Mouse (Mus musculus) forebrain, embryonic 15.5 days (tissue): Measurements from ENCODE around the gene Pecam1. TPM values are rescaled to one million over a fixed set of nuclear protein-coding genes. Genes with fewer than 3 reads are reported as not detected.

ENCODE experiments used
- ATAC-seq: fragments of 200-750 bp; cut with Nextera tagmentation; replicated peaks from 2 replicates; pipeline ENCODE4 v1.8.0; 2017; ENCODE audit warnings: mild to moderate bottlenecking, moderate TSS enrichment, moderate library complexity
- H3K27ac ChIP-seq: fragments of 300-500 bp; sonication (generic); replicated peaks from 2 replicates; pipeline ENCODE4 v1.5.1; 2015; ENCODE audit warnings: mild to moderate bottlenecking, inconsistent platforms
- H3K27me3 ChIP-seq: fragments of 300-500 bp; sonication (generic); 2 replicates; pipeline ENCODE4 v1.6.1; 2015; ENCODE audit warnings: inconsistent platforms
- H3K36me3 ChIP-seq: fragments of 300-500 bp; sonication (generic); 2 replicates; pipeline ENCODE4 v1.6.1; 2015; ENCODE audit warnings: mild to moderate bottlenecking, inconsistent platforms
- H3K4me1 ChIP-seq: fragments of 300-500 bp; sonication (generic); 2 replicates; pipeline ENCODE4 v1.6.1; 2015; ENCODE audit warnings: inconsistent platforms
- H3K4me2 ChIP-seq: fragments of 300-500 bp; sonication (generic); replicated peaks from 2 replicates; pipeline ENCODE4 v1.6.1; 2015; ENCODE audit warnings: mild to moderate bottlenecking, inconsistent platforms
- H3K4me3 ChIP-seq: fragments of 300-500 bp; sonication (generic); 2 replicates; pipeline ENCODE4 v1.5.1; 2015; ENCODE audit warnings: mild to moderate bottlenecking, inconsistent platforms
- H3K9ac ChIP-seq: fragments of 300-500 bp; sonication (generic); replicated peaks from 2 replicates; pipeline ENCODE4 v1.6.1; 2015; ENCODE audit warnings: mild to moderate bottlenecking, inconsistent platforms
- H3K9me3 ChIP-seq: fragments of 300-500 bp; sonication (generic); 2 replicates; pipeline ENCODE4 v1.6.1; 2016; ENCODE audit warnings: inconsistent platforms
- WGBS: fragments of 180-500 bp; shearing (Covaris S2); methylation state at CpG from one replicate; pipeline ENCODE4 v1.1.7; 2015; ENCODE audit warnings: mixed read lengths; 5-methylcytosine and 5-hydroxymethylcytosine counted together
- polyA plus RNA-seq: library from polyadenylated mRNA; unstranded; fragments of >200 nt; fragmentation: Nextera tagmentation; extraction: Ambion mirVana; gene quantifications from 2 replicates; pipeline ENCODE4 v1.2.1, GENCODE M21; 2015

The Pecam1 gene
- polyA plus RNA-seq, 1 experiment from 2014 or later = 12.1 TPM

DNA sequence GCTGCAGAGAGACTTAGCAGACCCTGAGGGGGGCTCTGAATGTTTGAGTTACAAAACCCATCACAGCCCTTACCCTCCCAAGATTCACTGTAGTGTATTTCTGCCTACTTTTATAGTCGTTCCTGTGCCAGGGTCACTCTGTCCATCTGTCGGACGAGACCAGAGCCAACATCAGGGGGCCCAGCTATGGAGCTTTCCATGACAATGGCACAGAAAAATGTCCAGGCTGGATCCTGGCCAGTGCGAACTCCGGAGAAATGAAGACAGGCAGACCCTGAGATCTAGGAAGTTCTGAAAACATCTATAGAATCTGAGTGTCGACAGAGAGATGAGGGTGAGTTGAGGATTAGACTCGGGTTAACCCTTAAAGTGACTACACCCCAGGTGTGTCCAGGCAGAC is 82.1 kb downstream of the Pecam1 start:
- 45% methylated on average over 7 of the region's 7 CpGs for WGBS
- H3K27ac ChIP-seq = no peak overlapping the region

DNA sequence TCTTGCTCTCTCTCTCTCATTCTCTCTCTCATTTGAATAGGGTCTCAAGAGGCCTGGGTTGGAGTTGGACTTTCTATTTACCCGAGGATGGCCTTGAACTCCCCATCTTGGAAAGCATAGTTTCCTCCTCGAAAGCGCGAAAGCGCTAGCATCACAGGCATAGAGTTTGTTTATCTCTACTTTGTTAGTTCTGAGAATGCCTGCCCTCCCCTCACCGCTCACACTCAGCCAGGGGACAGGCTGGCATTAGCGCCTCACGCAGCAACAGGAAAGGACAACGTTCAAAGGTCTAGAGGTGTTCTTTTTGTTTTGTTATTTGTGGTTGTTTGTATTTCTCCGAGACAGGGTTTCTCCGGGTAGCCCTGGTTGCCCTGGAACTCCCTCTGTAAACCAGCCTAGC is 82.6 kb downstream of the Pecam1 start:
- 91% methylated on average over 11 of the region's 11 CpGs for WGBS
- H3K27me3 ChIP-seq = no peaks in the 10 kb centered on the region

More for the DNA sequence above, 82.1 kb downstream of the Pecam1 start:
- Histone ChIP-seq H3K4me2 (no peak overlapping the region), H3K4me3 (no peak overlapping the region), H3K9me3 (no peaks in the 10 kb centered on the region), H3K27me3 (no peaks in the 10 kb centered on the region), H3K4me1 (peaks cover 8% of the 10 kb centered on the region), H3K9ac (no peak overlapping the region), H3K36me3 (no peaks in the 10 kb centered on the region)
- no peak for ATAC-seq

DNA sequence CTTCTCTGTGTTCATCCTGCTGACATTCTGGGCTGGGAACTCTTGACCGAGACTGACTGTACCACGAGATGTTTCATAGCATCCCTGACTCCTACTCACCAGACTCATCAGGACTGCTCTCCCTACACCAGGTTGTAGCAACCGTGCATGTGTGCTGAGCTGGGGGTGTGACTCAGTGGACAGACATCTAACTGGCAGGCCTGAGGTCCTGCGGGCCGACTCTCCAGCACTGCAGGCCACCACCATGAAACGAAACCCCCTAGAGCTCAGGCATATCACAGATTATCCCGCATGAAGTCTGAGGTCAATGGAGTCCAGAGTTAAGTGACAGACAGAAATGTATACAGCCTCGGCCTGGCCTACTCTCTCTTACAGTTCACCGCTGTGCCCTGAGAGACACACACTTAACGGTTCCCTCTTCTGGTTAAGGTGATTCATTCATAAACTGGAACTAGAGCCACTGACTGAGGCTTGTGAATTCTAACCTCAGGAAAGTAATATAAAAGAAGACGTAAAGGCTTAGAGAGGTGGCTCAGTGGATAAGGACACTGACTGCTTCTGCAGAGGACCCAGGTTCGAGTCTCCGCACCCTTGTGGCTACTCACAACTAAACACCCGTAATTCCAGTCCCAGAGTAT is 83.8 kb downstream of the Pecam1 start:
- H3K27me3 ChIP-seq = no peaks in the 10 kb centered on the region
- H3K36me3 ChIP-seq = no peaks in the 10 kb centered on the region
- H3K4me3 ChIP-seq = no peak overlapping the region
- H3K9ac ChIP-seq = no peak overlapping the region
- peaks cover 8% of the 10 kb centered on the region for H3K4me1 ChIP-seq
- H3K4me2 ChIP-seq = no peak overlapping the region
- ATAC-seq = no peak
- H3K9me3 ChIP-seq = no peaks in the 10 kb centered on the region
- 89% methylated on average over 14 of the region's 14 CpGs for WGBS
- H3K27ac ChIP-seq = no peak overlapping the region

More for the DNA sequence above, 82.6 kb downstream of the Pecam1 start:
- no peak overlapping the region for H3K4me3 ChIP-seq
- H3K4me2 ChIP-seq = no peak overlapping the region
- no peak overlapping the region for H3K27ac ChIP-seq
- no peak for ATAC-seq
- H3K36me3 ChIP-seq = no peaks in the 10 kb centered on the region
- H3K9me3 ChIP-seq = no peaks in the 10 kb centered on the region
- no peak overlapping the region for H3K9ac ChIP-seq
- H3K4me1 ChIP-seq = peaks cover 8% of the 10 kb centered on the region

DNA sequence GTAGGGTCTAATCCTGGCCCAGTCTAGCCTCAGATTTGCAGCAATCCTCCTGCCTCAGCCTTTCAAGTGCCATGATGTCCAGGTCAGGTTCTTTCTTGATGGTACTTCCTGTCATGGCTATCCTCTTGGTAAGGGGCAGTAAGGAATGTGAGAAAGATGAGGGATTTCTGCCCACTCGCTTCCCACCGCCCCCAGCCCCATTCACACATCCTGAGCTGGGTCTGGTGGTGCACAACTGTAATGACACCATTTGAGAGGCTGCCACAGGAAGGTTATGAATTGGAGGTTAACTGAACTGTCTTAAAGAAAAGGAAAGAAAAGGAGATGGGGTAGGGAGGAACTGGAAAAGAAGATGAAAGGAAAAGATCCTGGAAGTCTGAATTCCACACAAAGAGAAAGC is 84.6 kb downstream of the Pecam1 start:
- H3K4me3 ChIP-seq = no peak overlapping the region
- no peaks in the 10 kb centered on the region for H3K36me3 ChIP-seq
- no peaks in the 10 kb centered on the region for H3K27me3 ChIP-seq
- H3K9ac ChIP-seq = no peak overlapping the region
- 87% methylated on average over 2 of the region's 2 CpGs for WGBS
- H3K27ac ChIP-seq = no peak overlapping the region
- no peak overlapping the region for H3K4me2 ChIP-seq
- peaks cover 8% of the 10 kb centered on the region for H3K4me1 ChIP-seq
- no peaks in the 10 kb centered on the region for H3K9me3 ChIP-seq
- no peak for ATAC-seq

DNA sequence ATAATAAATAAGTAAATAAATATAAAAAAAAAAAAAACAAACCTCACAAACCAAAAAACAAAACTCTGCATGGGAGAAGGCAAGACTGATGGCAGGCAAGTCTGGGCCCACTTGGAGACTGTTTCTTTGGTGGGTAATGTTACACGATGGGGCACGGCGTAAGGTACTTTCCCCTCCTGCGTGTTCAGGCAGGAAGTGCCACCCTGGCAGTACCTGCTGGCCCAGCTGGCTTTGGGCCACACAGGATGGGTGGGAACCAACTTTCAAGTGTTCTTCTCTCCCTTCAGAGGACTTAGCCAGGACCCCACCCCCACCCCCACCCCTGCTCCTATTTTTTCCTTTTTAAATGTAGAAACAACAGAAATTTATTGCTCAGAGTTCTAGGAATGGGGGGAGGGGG is 85.1 kb downstream of the Pecam1 start:
- H3K27ac ChIP-seq = no peak overlapping the region
- no peaks in the 10 kb centered on the region for H3K9me3 ChIP-seq
- H3K4me1 ChIP-seq = peaks cover 13% of the 10 kb centered on the region
- ATAC-seq = no peak
- H3K36me3 ChIP-seq = no peaks in the 10 kb centered on the region
- H3K4me2 ChIP-seq = no peak overlapping the region
- H3K27me3 ChIP-seq = no peaks in the 10 kb centered on the region
- H3K9ac ChIP-seq = no peak overlapping the region
- 88% methylated on average over 4 of the region's 4 CpGs for WGBS
- H3K4me3 ChIP-seq = no peak overlapping the region

DNA sequence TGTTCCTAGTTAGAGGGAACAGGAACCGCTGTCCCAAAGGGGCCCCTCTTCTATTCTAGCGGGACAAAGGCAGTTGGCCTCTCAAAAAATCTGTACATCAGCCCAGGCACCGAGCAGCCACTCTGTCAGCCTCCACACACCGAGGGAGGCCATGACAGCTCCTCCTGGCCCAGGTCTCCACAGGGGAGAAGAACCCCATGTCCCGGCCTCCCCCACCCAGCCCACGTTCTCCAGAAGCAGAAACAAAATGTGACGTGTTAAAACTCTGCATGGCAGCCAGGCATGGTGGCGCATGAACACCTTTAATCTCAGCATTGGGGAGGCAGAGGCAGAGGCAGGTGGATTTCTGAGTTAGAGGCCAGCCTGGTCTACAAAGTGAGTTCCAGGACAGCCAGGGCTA is 85.7 kb downstream of the Pecam1 start:
- Histone ChIP-seq H3K4me1 (peaks cover 13% of the 10 kb centered on the region), H3K27me3 (no peaks in the 10 kb centered on the region), H3K4me2 (no peak overlapping the region), H3K36me3 (no peaks in the 10 kb centered on the region), H3K4me3 (no peak overlapping the region), H3K27ac (no peak overlapping the region), H3K9me3 (no peaks in the 10 kb centered on the region), H3K9ac (no peak overlapping the region)
- ATAC-seq = no peak
- 68% methylated on average over 8 of the region's 8 CpGs for WGBS

DNA sequence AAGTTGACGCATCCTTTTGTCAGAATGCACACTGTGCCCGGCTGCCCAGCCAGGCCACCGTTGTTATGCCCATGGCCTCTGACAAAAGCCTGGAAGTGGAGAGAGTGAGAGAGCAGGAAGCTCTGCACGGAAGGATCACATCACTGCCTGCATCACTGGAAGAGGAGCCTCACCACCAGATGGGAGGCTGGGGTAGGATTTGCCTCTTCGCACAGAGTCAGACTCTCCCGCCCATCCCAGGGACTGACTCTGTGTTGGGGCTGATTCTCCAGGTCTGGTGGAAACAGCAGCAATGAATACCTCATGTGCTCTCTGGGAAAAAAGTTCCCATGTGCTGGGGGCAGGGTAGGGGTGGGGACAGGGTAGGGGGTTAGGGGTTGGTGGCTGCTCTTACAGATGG is 86.6 kb downstream of the Pecam1 start:
- no peaks in the 10 kb centered on the region for H3K9me3 ChIP-seq
- WGBS = 65% methylated on average over 6 of the region's 6 CpGs
- ATAC-seq = no peak
- H3K4me3 ChIP-seq = no peak overlapping the region
- no peaks in the 10 kb centered on the region for H3K36me3 ChIP-seq
- no peak overlapping the region for H3K27ac ChIP-seq
- no peak overlapping the region for H3K4me2 ChIP-seq
- no peak overlapping the region for H3K9ac ChIP-seq
- no peaks in the 10 kb centered on the region for H3K27me3 ChIP-seq
- H3K4me1 ChIP-seq = peaks cover 18% of the 10 kb centered on the region

DNA sequence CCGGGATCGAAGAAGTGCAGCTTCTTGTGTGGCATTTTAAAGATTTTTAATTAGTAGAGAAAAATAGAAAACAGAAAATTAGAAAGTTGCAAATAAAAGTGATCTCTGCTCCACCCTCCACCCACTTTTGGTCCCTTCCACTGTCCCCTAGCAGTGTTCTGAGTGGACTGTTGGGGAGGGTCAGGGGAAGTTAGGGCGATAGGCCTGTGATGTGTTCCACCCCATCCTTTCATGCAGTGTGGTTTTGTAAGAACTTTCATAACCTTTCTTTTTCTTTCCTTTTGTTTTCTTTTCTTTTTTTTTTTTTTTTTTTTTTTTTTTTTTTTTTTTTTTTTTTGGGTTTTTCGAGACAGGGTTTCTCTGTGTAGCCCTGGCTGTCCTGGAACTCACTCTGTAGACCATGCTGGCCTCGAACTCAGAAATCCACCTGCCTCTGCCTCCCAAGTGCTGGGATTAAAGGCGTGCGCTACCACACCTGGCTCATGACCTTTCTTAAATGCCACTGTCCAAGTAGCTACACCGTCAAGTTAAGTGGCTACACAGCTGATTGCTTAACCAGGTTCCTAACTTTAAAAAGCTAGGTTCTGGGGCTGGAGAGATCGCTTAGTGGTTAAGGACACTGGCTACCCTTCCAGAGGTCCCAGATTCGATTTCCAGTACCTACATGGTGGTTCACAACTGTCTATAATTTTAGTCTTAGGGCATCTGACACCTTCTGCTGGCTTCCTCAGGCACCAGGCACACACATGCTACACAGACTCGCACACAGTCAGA is 87.6 kb downstream of the Pecam1 start:
- WGBS = 91% methylated on average over 10 of the region's 11 CpGs

DNA sequence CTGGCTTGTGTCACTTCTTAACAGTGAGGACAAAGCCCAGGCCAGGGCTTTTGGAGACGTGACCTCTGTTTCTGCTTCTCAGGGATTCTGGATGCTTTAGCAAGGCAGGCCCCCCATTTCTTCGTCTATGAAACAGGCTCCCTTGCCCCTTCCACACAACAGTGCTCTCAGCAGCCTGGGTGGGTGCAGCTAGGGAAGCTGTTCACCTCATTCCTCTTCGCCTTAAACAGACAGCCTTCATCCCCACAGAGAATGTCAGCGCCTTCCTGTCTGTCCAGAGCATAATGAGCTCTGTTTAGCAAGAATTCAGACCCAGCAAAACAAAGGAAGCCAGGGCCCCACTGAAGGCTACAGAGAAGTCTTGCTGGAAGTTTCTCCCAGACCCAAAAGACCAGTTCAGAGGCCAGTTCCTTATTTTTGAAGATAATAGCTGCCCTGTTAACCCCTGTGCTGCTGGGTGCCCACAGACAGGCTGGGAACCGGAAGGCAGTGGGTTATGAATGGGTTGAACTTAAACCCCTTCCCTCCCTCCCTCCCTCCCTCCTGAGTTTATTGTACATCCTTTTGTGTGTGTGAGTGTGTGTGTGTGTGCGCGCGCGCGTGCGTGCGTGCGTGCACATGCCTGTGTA is 89.9 kb downstream of the Pecam1 start:
- Histone ChIP-seq H3K4me2 (no peak overlapping the region), H3K27ac (peak overlapping the region; percentile 63), H3K9ac (0 out of 2 replicates have a peak overlapping the region, but pooled peaks have one; percentile 8), H3K27me3 (no peaks in the 10 kb centered on the region), H3K9me3 (no peaks in the 10 kb centered on the region), H3K4me1 (peaks cover 33% of the 10 kb centered on the region), H3K4me3 (no peak overlapping the region), H3K36me3 (no peaks in the 10 kb centered on the region)
- no peak for ATAC-seq
- whole genome bisulfite sequencing = 35% methylated on average over 13 of the region's 13 CpGs

More for the DNA sequence above, 87.6 kb downstream of the Pecam1 start:
- no peaks in the 10 kb centered on the region for H3K9me3 ChIP-seq
- H3K27ac ChIP-seq = no peak overlapping the region
- H3K4me1 ChIP-seq = peaks cover 28% of the 10 kb centered on the region
- no peaks in the 10 kb centered on the region for H3K36me3 ChIP-seq
- ATAC-seq = no peak
- H3K27me3 ChIP-seq = no peaks in the 10 kb centered on the region
- no peak overlapping the region for H3K4me3 ChIP-seq
- no peak overlapping the region for H3K4me2 ChIP-seq
- H3K9ac ChIP-seq = no peak overlapping the region

DNA sequence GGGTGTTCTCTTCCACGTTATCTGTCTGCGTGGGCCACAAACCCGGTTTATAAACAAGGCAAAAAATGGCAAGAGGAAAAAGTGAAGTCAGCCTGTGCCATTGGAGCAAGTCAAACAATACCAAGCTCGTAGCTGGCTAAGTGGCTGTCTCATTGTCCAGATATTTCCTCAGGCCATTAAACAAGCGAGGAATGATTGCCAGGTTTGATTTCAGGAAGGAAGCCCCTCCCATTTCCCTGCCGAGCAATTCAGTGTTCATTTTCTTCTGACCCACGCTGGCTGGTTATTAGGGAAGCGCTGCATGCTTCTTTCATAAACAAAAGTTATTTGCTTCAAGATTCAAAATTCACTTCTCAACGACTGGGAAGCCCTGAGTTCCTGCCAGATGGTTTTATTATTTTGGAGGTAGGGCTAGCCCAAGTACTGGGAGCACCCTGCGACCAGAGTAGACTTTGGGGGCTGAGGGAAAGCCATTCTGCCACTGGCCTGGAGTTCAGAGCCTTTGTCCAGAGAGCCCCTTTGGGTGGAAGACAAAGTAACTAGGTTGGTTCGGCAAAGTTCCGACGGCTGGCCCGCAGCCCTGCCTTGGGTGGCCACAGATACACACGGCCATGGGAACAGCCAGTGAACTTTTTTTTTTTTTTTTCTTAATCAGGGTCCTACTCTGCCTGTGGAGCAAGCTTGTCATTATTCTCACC is 90.7 kb downstream of the Pecam1 start:
- 26% methylated on average over 15 of the region's 15 CpGs for WGBS
- Histone ChIP-seq H3K9ac (no peak overlapping the region), H3K9me3 (no peaks in the 10 kb centered on the region), H3K27me3 (no peaks in the 10 kb centered on the region), H3K36me3 (no peaks in the 10 kb centered on the region), H3K4me1 (peaks cover 33% of the 10 kb centered on the region), H3K4me3 (no peak overlapping the region), H3K27ac (peak overlapping the region; percentile 63; the same call in 1 of the 2 replicates), H3K4me2 (no peak overlapping the region)
- no peak for ATAC-seq

DNA sequence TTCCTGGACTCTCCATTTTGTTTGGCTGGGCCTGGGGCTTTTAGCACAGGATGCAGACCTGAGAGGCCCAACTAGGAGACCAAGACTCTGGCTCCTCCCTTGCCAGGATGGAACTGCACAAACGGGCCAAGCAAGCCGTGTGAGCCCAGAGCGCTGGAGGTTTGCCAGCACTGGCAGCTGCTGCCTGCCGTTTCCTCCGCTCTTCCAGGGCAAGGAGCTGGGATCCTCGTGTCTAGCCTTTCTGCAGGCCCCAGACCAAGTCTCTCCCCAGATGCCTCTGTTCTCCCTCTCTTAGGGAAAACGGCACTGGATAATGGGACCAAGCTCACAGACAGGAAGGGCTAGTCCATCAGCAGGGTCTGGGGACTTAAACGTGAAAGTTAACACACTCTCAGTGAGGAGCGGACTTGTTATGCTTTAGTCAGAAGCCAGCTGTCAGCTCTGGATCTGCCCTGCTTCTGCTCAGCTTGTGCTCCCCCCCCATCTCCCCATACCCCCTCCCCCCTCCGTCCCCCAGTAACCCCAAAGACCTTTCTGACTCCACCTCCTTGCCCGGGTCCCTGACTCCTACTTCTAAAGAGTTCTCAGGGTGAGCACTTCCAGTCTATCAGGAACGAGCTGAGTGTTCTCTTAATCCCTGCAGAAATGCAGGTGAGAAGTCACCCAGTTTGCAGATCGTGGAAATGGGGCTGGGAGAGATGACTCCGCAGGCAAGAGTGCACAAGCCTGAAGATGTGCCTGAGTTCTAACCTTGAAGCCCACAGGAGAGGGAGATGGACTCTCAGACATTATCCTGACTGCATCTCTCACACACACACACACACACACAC is 92.2 kb downstream of the Pecam1 start:
- Histone ChIP-seq H3K9me3 (no peaks in the 10 kb centered on the region), H3K36me3 (no peaks in the 10 kb centered on the region), H3K4me2 (peak overlapping the region; percentile 14; the same call in 1 of the 2 replicates), H3K27me3 (no peaks in the 10 kb centered on the region), H3K4me1 (peaks cover 33% of the 10 kb centered on the region), H3K9ac (no peak overlapping the region), H3K27ac (peak overlapping the region; percentile 83), H3K4me3 (no peak overlapping the region)
- peak; percentile 92 for ATAC-seq
- 9% methylated on average over 14 of the region's 14 CpGs for WGBS
